Mouse (Mus musculus) spleen, adult 2 months (tissue): ENCODE results near the gene Acadsb.

ENCODE experiments used
- CTCF ChIP-seq: fragments of 200-500 bp; IDR thresholded peaks from 2 replicates; pipeline ENCODE4 v1.5.1; 2011; ENCODE audit warnings: mild to moderate bottlenecking, inconsistent platforms; ENCODE audit not compliant: insufficient read depth, insufficient read length, insufficient replicate concordance; ENCODE audit errors: extremely low read depth
- POLR2A ChIP-seq: fragments of 200-500 bp; IDR thresholded peaks from 2 replicates; pipeline ENCODE4 v1.6.1; 2011; ENCODE audit warnings: low read depth, low read length, inconsistent platforms

- TF ChIP-seq CTCF (no peak), POLR2A (no peak)
Measured at GRCm38 (mm10) chr7:131417605-131418004, 7.2 kb downstream of the Acadsb start.
